Mouse (Mus musculus): Measurements from ENCODE around the gene Zmynd15. TPM values are rescaled to one million over a fixed set of nuclear protein-coding genes. Genes with fewer than 3 reads are reported as not detected.

Gene Zmynd15
- polyA plus RNA-seq, 2 experiments = 0.10 to 0.31 TPM

GRCm38 (mm10) chr11:70443964-70444363 lies 15.3 kb upstream of the Zmynd15 start:
- no peaks in the 10 kb centered on the region for H3K9me3 ChIP-seq (ENCODE audit: control insufficient read depth, low read length)
- no peak overlapping the region for H3K4me3 ChIP-seq (ENCODE audit: insufficient read depth in 1 of 2, low read depth in 2 of 2, low read length in 2 of 2)
- H3K27me3 ChIP-seq (ENCODE audit: control insufficient read depth, insufficient read depth, low read length) = no peaks in the 10 kb centered on the region
- H3K4me2 ChIP-seq (ENCODE audit: low read depth) = no peak overlapping the region
- TF ChIP-seq CTCF (IDR thresholded peaks at IDR 0.05; ENCODE audit: low read depth) (no peak), EP300 (IDR thresholded peaks at IDR 0.05; ENCODE audit: low read depth) (no peak)
- H3K4me1 ChIP-seq (replicated peaks; ENCODE audit: control insufficient read depth in 2 of 2, insufficient read depth in 2 of 2, low read length in 1 of 2) = peaks cover 0 to 20% of the 10 kb centered on the region in 2 experiments; a peak in 1 of 4 replicates
- no peak for DNase-seq (ENCODE audit: low read depth in 3 of 3, low spot score in 3 of 3)
- H3K36me3 ChIP-seq (replicated peaks; ENCODE audit: control insufficient read depth, insufficient read depth, low read depth) = no peaks in the 10 kb centered on the region; the same call in 1 of the 2 replicates
- H3K27ac ChIP-seq = no peak overlapping the region
- ATAC-seq (ENCODE audit: insufficient read depth) = no peak
- WGBS (ENCODE audit: insufficient replicate concordance) = 59% methylated on average over 3 of the region's 3 CpGs
- H3K9ac ChIP-seq (replicated peaks) = no peak overlapping the region

- 48% methylated on average over 6 of the region's 6 CpGs for WGBS (ENCODE audit: insufficient replicate concordance)
- Histone ChIP-seq H3K4me2 (ENCODE audit: low read depth) (no peak overlapping the region), H3K36me3 (replicated peaks; ENCODE audit: control insufficient read depth, insufficient read depth, low read depth) (no peaks in the 10 kb centered on the region), H3K4me3 (ENCODE audit: insufficient read depth in 1 of 2, low read depth in 2 of 2, low read length in 2 of 2) (no peak overlapping the region), H3K27me3 (ENCODE audit: control insufficient read depth, insufficient read depth, low read length) (no peaks in the 10 kb centered on the region), H3K4me1 (replicated peaks; ENCODE audit: control insufficient read depth in 2 of 2, insufficient read depth in 2 of 2, low read length in 1 of 2) (peaks cover 0 to 20% of the 10 kb centered on the region in 2 experiments; a peak in 1 of 4 replicates), H3K27ac (no peak overlapping the region), H3K9ac (replicated peaks) (no peak overlapping the region), H3K9me3 (ENCODE audit: control insufficient read depth, low read length) (no peaks in the 10 kb centered on the region)
- DNase-seq (ENCODE audit: low read depth in 3 of 3, low spot score in 3 of 3) (no peak), ATAC-seq (ENCODE audit: insufficient read depth) (peak; percentile 63)
- TF ChIP-seq CTCF (IDR thresholded peaks at IDR 0.05; ENCODE audit: low read depth) = no peak
- TF ChIP-seq EP300 (IDR thresholded peaks at IDR 0.05; ENCODE audit: low read depth) = no peak
Observed at GRCm38 (mm10) chr11:70444667-70445066, 14.6 kb upstream of the Zmynd15 start.

DNA sequence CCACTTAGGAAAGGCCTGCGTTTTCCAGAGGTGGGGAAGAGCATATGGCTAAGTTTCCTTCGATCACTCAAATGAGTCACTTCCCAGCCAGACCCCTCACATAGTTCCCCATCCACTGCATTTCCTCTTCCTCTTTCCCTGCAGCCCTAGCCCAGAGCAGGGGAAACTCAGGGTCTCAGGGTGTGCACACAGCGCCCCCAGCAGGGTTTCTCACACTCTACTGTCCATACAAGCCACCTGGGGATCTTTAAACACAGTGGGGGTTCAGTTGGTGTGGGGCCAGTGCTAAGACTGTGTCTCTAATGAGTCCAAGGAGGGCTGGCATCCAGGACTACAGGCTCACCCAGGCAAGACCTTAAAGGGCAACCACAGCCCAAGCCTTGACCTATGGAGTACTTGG lies 12.5 kb upstream of the Zmynd15 start:
- H3K4me3 ChIP-seq (ENCODE audit: insufficient read depth in 1 of 2, low read depth in 2 of 2, low read length in 2 of 2) = no peak overlapping the region
- no peak overlapping the region for H3K9ac ChIP-seq (replicated peaks)
- ATAC-seq (ENCODE audit: insufficient read depth) (no peak), DNase-seq (ENCODE audit: low read depth in 3 of 3, low spot score in 3 of 3) (no peak)
- H3K27ac ChIP-seq = no peak overlapping the region
- 11% methylated on average over 3 of the region's 3 CpGs for WGBS (ENCODE audit: insufficient replicate concordance)
- no peak overlapping the region for H3K4me2 ChIP-seq (ENCODE audit: low read depth)
- no peaks in the 10 kb centered on the region for H3K36me3 ChIP-seq (replicated peaks; ENCODE audit: control insufficient read depth, insufficient read depth, low read depth)
- H3K4me1 ChIP-seq (replicated peaks; ENCODE audit: control insufficient read depth in 2 of 2, insufficient read depth in 2 of 2, low read length in 1 of 2) = peaks cover 0 to 19% of the 10 kb centered on the region in 2 experiments; a peak in 2 of 4 replicates
- TF ChIP-seq CTCF (IDR thresholded peaks at IDR 0.05; ENCODE audit: low read depth) = peak; percentile 47
- TF ChIP-seq EP300 (IDR thresholded peaks at IDR 0.05; ENCODE audit: low read depth) = no peak
- no peaks in the 10 kb centered on the region for H3K27me3 ChIP-seq (ENCODE audit: control insufficient read depth, insufficient read depth, low read length)
- H3K9me3 ChIP-seq (ENCODE audit: control insufficient read depth, low read length) = no peaks in the 10 kb centered on the region

DNA sequence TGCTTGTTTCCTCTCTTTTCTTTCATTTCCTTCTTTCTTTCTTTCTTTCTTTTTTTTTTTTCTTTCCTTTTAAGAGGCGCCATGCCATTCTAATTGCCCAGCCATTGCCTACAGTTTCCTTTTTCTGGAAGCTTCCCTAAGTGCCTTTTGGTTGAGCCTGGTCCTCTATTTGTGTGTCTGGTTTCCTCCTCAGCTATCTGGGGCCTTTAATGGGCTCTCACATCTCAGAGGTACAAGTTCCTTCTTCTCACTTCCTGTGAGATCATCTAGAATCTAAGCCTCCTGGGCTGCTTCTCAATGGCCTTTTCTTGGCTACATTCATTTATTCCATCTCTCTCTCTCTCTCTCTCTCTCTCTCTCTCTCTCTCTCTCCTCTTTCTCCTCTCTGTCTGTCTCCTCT lies 11.9 kb upstream of the Zmynd15 start:
- no peak overlapping the region for H3K27ac ChIP-seq
- H3K9me3 ChIP-seq (ENCODE audit: control insufficient read depth, low read length) = no peaks in the 10 kb centered on the region
- no peak for ATAC-seq (ENCODE audit: insufficient read depth)
- H3K4me1 ChIP-seq (replicated peaks; ENCODE audit: control insufficient read depth in 2 of 2, insufficient read depth in 2 of 2, low read length in 1 of 2) = peaks cover 1 to 17% of the 10 kb centered on the region in 2 experiments; a peak in 3 of 4 replicates
- TF ChIP-seq CTCF (IDR thresholded peaks at IDR 0.05; ENCODE audit: low read depth) = no peak
- TF ChIP-seq EP300 (IDR thresholded peaks at IDR 0.05; ENCODE audit: low read depth) = no peak
- no peak overlapping the region for H3K4me2 ChIP-seq (ENCODE audit: low read depth)
- H3K36me3 ChIP-seq (replicated peaks; ENCODE audit: control insufficient read depth, insufficient read depth, low read depth) = no peaks in the 10 kb centered on the region
- no peaks in the 10 kb centered on the region for H3K27me3 ChIP-seq (ENCODE audit: control insufficient read depth, insufficient read depth, low read length)
- 26% methylated on average over 1 of the region's 1 CpGs for WGBS (ENCODE audit: insufficient replicate concordance)
- no peak overlapping the region for H3K9ac ChIP-seq (replicated peaks)
- no peak overlapping the region for H3K4me3 ChIP-seq (ENCODE audit: insufficient read depth in 1 of 2, low read depth in 2 of 2, low read length in 2 of 2)
- no peak for DNase-seq (ENCODE audit: low read depth in 3 of 3, low spot score in 3 of 3)

DNA sequence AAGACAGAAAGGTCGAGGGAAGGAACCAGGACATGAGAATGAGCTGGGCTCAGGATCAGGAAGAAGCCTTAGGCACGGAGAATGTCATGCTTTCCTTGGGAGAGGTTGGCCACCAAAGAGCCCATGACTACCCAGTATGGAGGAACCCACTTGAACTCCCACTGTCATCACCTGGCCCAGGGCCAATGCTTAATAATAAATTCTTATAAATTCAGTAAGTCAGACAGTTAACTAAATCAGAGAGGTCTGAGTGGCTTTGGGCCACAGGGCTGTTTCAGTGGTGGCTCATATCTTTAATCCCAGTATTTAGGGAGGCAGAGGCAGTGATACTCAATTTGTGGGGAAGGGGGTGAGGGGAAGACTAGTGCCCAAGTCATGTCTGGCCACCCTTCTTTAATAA lies 8.3 kb upstream of the Zmynd15 start:
- 67% methylated on average over 2 of the region's 2 CpGs for WGBS (ENCODE audit: insufficient replicate concordance)
- ATAC-seq (ENCODE audit: insufficient read depth) (no peak), DNase-seq (ENCODE audit: low read depth in 3 of 3, low spot score in 3 of 3) (no peak)
- H3K27ac ChIP-seq = no peak overlapping the region
- no peaks in the 10 kb centered on the region for H3K9me3 ChIP-seq (ENCODE audit: control insufficient read depth, low read length)
- no peak overlapping the region for H3K4me3 ChIP-seq (ENCODE audit: insufficient read depth in 1 of 2, low read depth in 2 of 2, low read length in 2 of 2)
- no peaks in the 10 kb centered on the region for H3K27me3 ChIP-seq (ENCODE audit: control insufficient read depth, insufficient read depth, low read length)
- H3K9ac ChIP-seq (replicated peaks) = no peak overlapping the region
- H3K4me1 ChIP-seq (replicated peaks; ENCODE audit: control insufficient read depth in 2 of 2, insufficient read depth in 2 of 2, low read length in 1 of 2) = peaks cover 8 to 13% of the 10 kb centered on the region in 2 experiments
- no peak overlapping the region for H3K4me2 ChIP-seq (ENCODE audit: low read depth)
- no peak for TF ChIP-seq CTCF (IDR thresholded peaks at IDR 0.05; ENCODE audit: low read depth)
- TF ChIP-seq EP300 (IDR thresholded peaks at IDR 0.05; ENCODE audit: low read depth) = no peak
- H3K36me3 ChIP-seq (replicated peaks; ENCODE audit: control insufficient read depth, insufficient read depth, low read depth) = peaks cover 2% of the 10 kb centered on the region; the same call in 1 of the 2 replicates
